Mouse (Mus musculus): ENCODE data around the gene Aspn. TPM values are rescaled to one million over a fixed set of nuclear protein-coding genes. Genes with fewer than 3 reads are reported as not detected.

Aspn gene
- 9.4 and 9.6 TPM in 2 replicates for polyA plus RNA-seq (2015; fragmentation: Nextera tagmentation; extraction: Ambion mirVana)

- DNase-seq (ENCODE audit: low spot score) = no peak
These were observed at the start of gene Aspn for GRCm38 (mm10) chr13:49544279-49544678. Aspn (plus strand) TSS chr13:49544443.

- DNase-seq (ENCODE audit: low spot score) = no peak
These were observed 39.7 kb upstream of the Aspn start, which contains the start of gene Ecm2 for GRCm38 (mm10) chr13:49504510-49504909. Ecm2 (plus strand) TSS chr13:49504810.

GRCm38 (mm10) chr13:49505776-49506175 is 38.5 kb upstream of the Aspn start:
- DNase-seq (ENCODE audit: low spot score) = no peak

- DNase-seq (ENCODE audit: low spot score) = no peak
These were observed 37.1 kb upstream of the Aspn start for GRCm38 (mm10) chr13:49507176-49507575.

GRCm38 (mm10) chr13:49518761-49519160 is 25.5 kb upstream of the Aspn start:
- DNase-seq (ENCODE audit: low spot score) = no peak

- DNase-seq (ENCODE audit: low spot score) = no peak
These were observed 18.0 kb upstream of the Aspn start for GRCm38 (mm10) chr13:49526235-49526634.

- DNase-seq (ENCODE audit: low spot score) = no peak
These were observed 13.6 kb upstream of the Aspn start for GRCm38 (mm10) chr13:49530636-49531035.

- no peak for DNase-seq (ENCODE audit: low spot score)
These were observed 7.3 kb upstream of the Aspn start for GRCm38 (mm10) chr13:49536946-49537345.

- no peak for DNase-seq (ENCODE audit: low spot score)
These were observed 5.5 kb upstream of the Aspn start for GRCm38 (mm10) chr13:49538693-49539092.

GRCm38 (mm10) chr13:49545646-49546045 is 1.4 kb downstream of the Aspn start:
- DNase-seq (ENCODE audit: low spot score) = no peak

- DNase-seq (ENCODE audit: low spot score) = no peak
These were observed 2.3 kb downstream of the Aspn start for GRCm38 (mm10) chr13:49546517-49546916.

GRCm38 (mm10) chr13:49547563-49548150 is 3.4 kb downstream of the Aspn start:
- no peak for DNase-seq (ENCODE audit: low spot score)

- DNase-seq (ENCODE audit: low spot score) = no peak
These were observed 5.4 kb downstream of the Aspn start for GRCm38 (mm10) chr13:49549616-49550015.

GRCm38 (mm10) chr13:49554519-49554918 is 10.3 kb downstream of the Aspn start:
- no peak for DNase-seq (ENCODE audit: low spot score)

- no peak for DNase-seq (ENCODE audit: low spot score)
These were observed 12.0 kb downstream of the Aspn start for GRCm38 (mm10) chr13:49556203-49556602.

GRCm38 (mm10) chr13:49556924-49557323 is 12.7 kb downstream of the Aspn start:
- no peak for DNase-seq (ENCODE audit: low spot score)

- DNase-seq (ENCODE audit: low spot score) = no peak
These were observed 14.9 kb downstream of the Aspn start for GRCm38 (mm10) chr13:49559185-49559584.

GRCm38 (mm10) chr13:49560886-49561285 is 16.6 kb downstream of the Aspn start:
- DNase-seq (ENCODE audit: low spot score) = no peak

GRCm38 (mm10) chr13:49564347-49564746 is 20.1 kb downstream of the Aspn start:
- no peak for DNase-seq (ENCODE audit: low spot score)

GRCm38 (mm10) chr13:49570371-49570770 is 26.1 kb downstream of the Aspn start:
- no peak for DNase-seq (ENCODE audit: low spot score)

GRCm38 (mm10) chr13:49571418-49571817 is 27.2 kb downstream of the Aspn start:
- no peak for DNase-seq (ENCODE audit: low spot score)

GRCm38 (mm10) chr13:49581541-49582530 is 37.6 kb downstream of the Aspn start, which contains the start of gene Omd:
Omd (plus strand) TSS chr13:49582462.
- DNase-seq (ENCODE audit: low spot score) = no peak

All from thymus, postnatal 0 days (tissue).